Mouse (Mus musculus) intestine, embryonic 14.5 days (tissue): ENCODE measurements around the gene Crybb1. TPM values are rescaled to one million over a fixed set of nuclear protein-coding genes. Genes with fewer than 3 reads are reported as not detected.

Source experiments
- ATAC-seq: fragments of 200-750 bp; cut with Nextera tagmentation; replicated peaks from 2 replicates; pipeline ENCODE4 v1.8.0; 2017; ENCODE audit warnings: low read depth, moderate number of reproducible peaks, moderate TSS enrichment, moderate library complexity; ENCODE audit not compliant: low FRiP score, low TSS enrichment
- DNase-seq: peaks from one replicate; pipeline ENCODE4 v3.0.0-alpha.2; 2018; ENCODE audit warnings: low spot score
- H3K27ac ChIP-seq: fragments of 300-500 bp; sonication (generic); 2 replicates; pipeline ENCODE4 v1.5.1; 2014; ENCODE audit warnings: low read depth, mild to moderate bottlenecking, control low read depth
- H3K27me3 ChIP-seq: fragments of 300-500 bp; sonication (generic); replicated peaks from 2 replicates; pipeline ENCODE4 v1.6.1; 2014; ENCODE audit warnings: low read length, control low read depth; ENCODE audit not compliant: control insufficient read depth, insufficient read depth
- H3K36me3 ChIP-seq: fragments of 300-500 bp; sonication (generic); 2 replicates; pipeline ENCODE4 v1.6.1; 2014; ENCODE audit warnings: low read length, control low read depth; ENCODE audit not compliant: control insufficient read depth, insufficient read depth
- H3K4me1 ChIP-seq: fragments of 300-500 bp; sonication (generic); replicated peaks from 2 replicates; pipeline ENCODE4 v1.6.1; 2014; ENCODE audit warnings: low read length, control low read depth, mixed read lengths; ENCODE audit not compliant: control insufficient read depth, insufficient read depth
- H3K4me2 ChIP-seq: fragments of 300-500 bp; sonication (generic); 2 replicates; pipeline ENCODE4 v1.6.1; 2014; ENCODE audit warnings: low read length
- H3K4me3 ChIP-seq: fragments of 300-500 bp; sonication (generic); 2 replicates; pipeline ENCODE4 v1.5.1; 2014; ENCODE audit warnings: low read depth, low read length, control low read depth, mixed read lengths
- H3K9ac ChIP-seq: fragments of 300-500 bp; sonication (generic); 2 replicates; pipeline ENCODE4 v1.6.1; 2014; ENCODE audit warnings: mild to moderate bottlenecking, low read length
- H3K9me3 ChIP-seq: fragments of 300-500 bp; sonication (generic); 2 replicates; pipeline ENCODE4 v1.6.1; 2016; ENCODE audit warnings: low read length, control low read depth; ENCODE audit not compliant: control insufficient read depth
- WGBS: fragments of 180-500 bp; shearing (Covaris S2); extraction: QIAGEN DNeasy Blood & Tissue Kit; methylation state at CpG from one replicate; pipeline ENCODE4 v1.1.7; 2014; 5-methylcytosine and 5-hydroxymethylcytosine counted together
- polyA plus RNA-seq: library from polyadenylated mRNA; unstranded; fragments of >200 nt; fragmentation: Nextera tagmentation; extraction: Ambion mirVana; gene quantifications from 2 replicates; pipeline ENCODE4 v1.2.1, GENCODE M21; 2014

The Crybb1 gene
- polyA plus RNA-seq, 1 experiment from 2014 or later: 3.3 TPM

DNA sequence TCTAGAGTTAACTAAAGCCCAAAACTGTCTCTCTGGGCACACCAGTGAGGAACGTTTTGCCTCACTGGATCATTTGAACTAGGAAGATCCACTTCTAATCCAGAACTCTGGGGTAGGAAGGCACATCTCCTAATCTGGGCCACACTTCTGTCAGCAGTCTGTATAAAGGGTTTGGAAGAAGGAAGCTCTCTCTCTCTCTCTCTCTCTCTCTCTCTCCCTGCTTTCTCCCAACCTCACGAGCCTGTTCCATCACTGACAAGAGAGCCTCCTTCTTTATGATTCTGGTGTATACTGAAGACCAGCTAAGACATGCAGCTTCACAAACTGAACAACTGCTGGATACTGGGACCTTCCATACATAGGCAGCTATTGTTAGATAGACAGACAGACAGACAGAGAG lies 13.8 kb upstream of the Crybb1 start:
- H3K4me3 ChIP-seq: no peak overlapping the region
- no peak overlapping the region for H3K9ac ChIP-seq
- H3K4me1 ChIP-seq: peaks cover 8% of the 10 kb centered on the region
- ATAC-seq: no peak
- 71% methylated on average over 2 of the region's 2 CpGs for WGBS
- no peak for DNase-seq
- H3K27me3 ChIP-seq: no peaks in the 10 kb centered on the region
- no peak overlapping the region for H3K27ac ChIP-seq
- H3K4me2 ChIP-seq: no peak overlapping the region
- no peaks in the 10 kb centered on the region for H3K36me3 ChIP-seq
- H3K9me3 ChIP-seq: no peaks in the 10 kb centered on the region

DNA sequence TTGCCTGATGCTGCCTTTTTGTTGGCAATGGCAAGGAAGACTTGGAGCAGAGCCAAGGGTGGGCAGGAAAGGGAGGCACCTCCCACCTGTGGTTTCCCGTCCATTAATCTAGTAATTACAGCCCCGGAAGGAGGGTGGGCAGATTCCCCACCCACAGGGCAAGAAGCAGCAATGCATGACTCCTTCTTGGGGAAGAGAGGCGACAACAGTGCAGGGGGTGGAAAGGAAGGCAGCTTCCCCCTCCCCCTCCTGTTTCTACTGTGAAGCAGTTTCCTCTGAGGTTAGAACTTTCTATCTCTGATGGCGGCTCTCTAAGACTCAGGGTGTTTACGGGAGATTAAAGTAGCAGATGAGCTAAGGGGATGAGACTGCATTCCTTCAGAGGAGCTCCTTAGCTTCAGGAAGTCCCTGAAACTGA lies 13.2 kb upstream of the Crybb1 start:
- DNase-seq: no peak
- Histone ChIP-seq H3K9ac (no peak overlapping the region), H3K9me3 (no peaks in the 10 kb centered on the region), H3K4me2 (no peak overlapping the region), H3K27me3 (no peaks in the 10 kb centered on the region), H3K36me3 (no peaks in the 10 kb centered on the region), H3K4me3 (no peak overlapping the region), H3K27ac (no peak overlapping the region), H3K4me1 (peaks cover 5% of the 10 kb centered on the region)
- ATAC-seq: no peak
- 61% methylated on average over 5 of the region's 5 CpGs for WGBS

DNA sequence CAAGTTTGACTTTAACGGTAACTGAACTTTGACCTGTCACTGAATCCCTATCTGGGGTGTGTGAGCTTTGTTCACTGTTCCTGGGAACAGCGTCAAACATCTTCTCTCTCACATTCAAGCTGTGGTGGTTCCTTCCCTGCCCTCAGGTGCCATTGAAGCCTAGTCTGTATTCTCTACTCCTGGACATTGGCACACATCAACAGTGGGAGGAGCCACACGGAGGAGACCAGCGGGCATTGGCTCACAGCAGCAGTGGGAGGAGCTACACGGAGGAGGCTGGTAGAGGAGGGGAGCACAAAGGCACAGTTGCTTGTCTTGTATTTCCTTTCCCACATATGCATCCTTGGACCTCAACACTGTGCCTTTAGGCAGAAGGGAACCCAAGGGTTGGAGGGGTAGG lies 12.6 kb upstream of the Crybb1 start:
- ATAC-seq (no peak), DNase-seq (no peak)
- Histone ChIP-seq H3K36me3 (no peaks in the 10 kb centered on the region), H3K4me2 (no peak overlapping the region), H3K27ac (no peak overlapping the region), H3K27me3 (no peaks in the 10 kb centered on the region), H3K9ac (no peak overlapping the region), H3K4me3 (no peak overlapping the region), H3K4me1 (no peaks in the 10 kb centered on the region), H3K9me3 (no peaks in the 10 kb centered on the region)
- 49% methylated on average over 5 of the region's 5 CpGs for WGBS

DNA sequence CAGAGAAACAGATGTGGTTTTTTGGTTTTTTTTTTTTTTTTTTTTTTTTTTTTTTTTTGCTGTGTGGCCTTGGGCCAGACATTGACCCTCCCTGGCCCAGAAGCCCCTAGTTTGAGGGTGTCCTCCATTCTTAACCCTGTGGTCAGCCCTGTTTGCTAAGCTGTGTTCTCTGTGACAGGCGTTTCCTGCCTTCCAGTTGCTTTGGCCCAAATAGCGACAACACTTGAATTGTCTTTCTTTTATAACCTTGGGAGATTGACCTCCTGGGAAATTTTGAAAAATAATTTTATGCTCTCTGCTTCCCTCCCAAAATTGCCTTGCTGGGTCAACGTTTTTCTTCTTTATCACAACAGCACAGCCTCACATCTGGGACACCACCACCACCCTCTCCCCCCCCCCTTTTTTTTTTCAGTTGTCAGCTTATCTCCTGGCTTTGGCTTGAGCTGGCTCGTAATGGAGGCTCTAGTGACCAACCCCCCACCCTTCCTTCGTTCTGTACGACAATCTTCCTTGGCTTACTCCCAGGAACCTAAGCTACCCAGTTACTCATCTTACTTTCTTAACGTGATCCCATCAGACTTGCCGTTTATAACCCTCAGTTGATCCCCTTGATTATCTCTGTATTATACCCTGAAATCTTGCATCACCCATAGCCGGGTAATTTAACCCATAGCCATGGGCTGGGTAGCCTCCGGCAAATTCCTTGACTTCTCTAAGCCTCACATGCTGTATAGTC lies 11.9 kb upstream of the Crybb1 start:
- H3K4me1 ChIP-seq: no peaks in the 10 kb centered on the region
- no peaks in the 10 kb centered on the region for H3K9me3 ChIP-seq
- no peak overlapping the region for H3K4me3 ChIP-seq
- ATAC-seq (no peak), DNase-seq (no peak)
- no peak overlapping the region for H3K9ac ChIP-seq
- H3K27me3 ChIP-seq: no peaks in the 10 kb centered on the region
- no peaks in the 10 kb centered on the region for H3K36me3 ChIP-seq
- H3K27ac ChIP-seq: no peak overlapping the region
- WGBS: 61% methylated on average over 10 of the region's 10 CpGs
- H3K4me2 ChIP-seq: no peak overlapping the region

DNA sequence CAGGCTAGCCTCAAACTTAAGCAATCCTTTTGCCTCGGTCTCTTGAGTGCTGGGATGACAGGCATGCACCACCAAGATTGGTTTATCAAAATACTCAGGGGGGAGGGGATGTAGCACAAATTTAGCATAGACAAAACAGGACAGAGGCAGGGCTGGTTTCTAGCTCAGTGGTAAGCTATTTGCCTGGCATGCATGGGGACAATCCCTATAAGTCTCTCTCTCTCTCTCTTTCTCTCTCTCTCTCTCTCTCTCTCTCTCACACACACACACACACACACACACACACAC lies 11.4 kb upstream of the Crybb1 start:
- H3K36me3 ChIP-seq: no peaks in the 10 kb centered on the region
- ATAC-seq (no peak), DNase-seq (no peak)
- H3K4me3 ChIP-seq: no peak overlapping the region
- H3K27me3 ChIP-seq: no peaks in the 10 kb centered on the region
- no peak overlapping the region for H3K9ac ChIP-seq
- WGBS: 59% methylated on average over 1 of the region's 1 CpGs
- H3K4me1 ChIP-seq: no peaks in the 10 kb centered on the region
- H3K9me3 ChIP-seq: no peaks in the 10 kb centered on the region
- H3K4me2 ChIP-seq: no peak overlapping the region
- H3K27ac ChIP-seq: no peak overlapping the region

DNA sequence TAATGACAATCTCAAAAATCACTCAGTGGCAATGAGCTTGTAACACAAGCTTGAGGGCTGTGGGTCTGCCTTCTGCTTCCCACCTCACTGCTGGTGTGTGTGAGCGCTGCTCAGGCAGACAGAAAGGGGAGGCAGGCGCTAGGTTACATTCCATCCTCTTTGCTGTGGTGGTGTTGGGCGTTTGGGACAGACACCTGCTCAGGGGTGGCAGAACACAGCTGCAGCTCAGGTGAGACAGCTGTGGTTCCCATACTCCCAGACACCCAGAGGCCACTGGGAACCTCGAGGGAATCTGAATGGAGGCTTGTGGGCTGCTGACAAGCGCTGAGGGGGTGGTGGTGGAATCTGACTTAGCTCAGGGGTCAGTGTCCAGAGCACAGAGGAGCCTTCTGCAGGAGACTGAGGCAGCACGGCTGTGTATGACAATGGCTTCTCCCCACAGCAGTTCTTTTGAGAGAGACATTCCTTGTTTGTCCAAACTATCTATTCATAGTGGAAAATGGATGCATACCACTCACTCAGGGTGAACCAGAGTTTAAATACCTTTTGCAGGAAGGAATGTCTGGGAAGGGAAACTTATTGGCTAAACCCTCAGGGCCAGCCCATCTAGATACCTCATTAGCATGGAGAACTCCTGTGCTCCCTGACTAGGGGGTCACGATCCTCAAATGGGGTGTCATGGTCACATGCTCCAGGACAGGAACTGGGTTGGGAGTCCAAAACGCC lies 10.6 kb upstream of the Crybb1 start:
- H3K9me3 ChIP-seq: no peaks in the 10 kb centered on the region
- 46% methylated on average over 8 of the region's 8 CpGs for WGBS
- H3K27me3 ChIP-seq: no peaks in the 10 kb centered on the region
- H3K27ac ChIP-seq: no peak overlapping the region
- H3K36me3 ChIP-seq: no peaks in the 10 kb centered on the region
- H3K4me2 ChIP-seq: no peak overlapping the region
- H3K4me3 ChIP-seq: no peak overlapping the region
- H3K9ac ChIP-seq: no peak overlapping the region
- DNase-seq (no peak), ATAC-seq (no peak)
- no peaks in the 10 kb centered on the region for H3K4me1 ChIP-seq

DNA sequence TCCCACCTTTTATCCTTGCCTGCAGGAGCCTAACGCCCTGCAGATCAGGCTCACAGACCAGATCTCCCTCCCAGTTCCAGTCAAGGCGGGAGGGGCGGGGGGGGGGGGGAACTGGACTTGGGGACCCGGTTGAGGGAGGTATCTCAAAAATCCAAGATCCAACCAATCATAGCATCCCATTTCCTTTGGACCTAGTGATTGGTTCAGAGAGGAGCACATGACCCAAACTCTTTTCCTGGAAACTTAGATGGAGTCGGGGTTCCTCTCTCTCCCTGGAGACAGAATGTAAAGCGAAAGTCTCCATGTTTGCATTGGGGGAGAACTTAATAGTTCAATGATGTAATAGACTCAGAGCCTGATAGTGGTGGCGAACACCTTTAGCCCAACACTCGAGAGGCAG lies 8.2 kb upstream of the Crybb1 start:
- 37% methylated on average over 8 of the region's 8 CpGs for WGBS
- Histone ChIP-seq H3K36me3 (no peaks in the 10 kb centered on the region), H3K9ac (no peak overlapping the region), H3K9me3 (no peaks in the 10 kb centered on the region), H3K4me2 (no peak overlapping the region), H3K4me3 (no peak overlapping the region), H3K4me1 (no peaks in the 10 kb centered on the region), H3K27me3 (no peaks in the 10 kb centered on the region), H3K27ac (no peak overlapping the region)
- no peak for DNase-seq
- ATAC-seq: no peak

DNA sequence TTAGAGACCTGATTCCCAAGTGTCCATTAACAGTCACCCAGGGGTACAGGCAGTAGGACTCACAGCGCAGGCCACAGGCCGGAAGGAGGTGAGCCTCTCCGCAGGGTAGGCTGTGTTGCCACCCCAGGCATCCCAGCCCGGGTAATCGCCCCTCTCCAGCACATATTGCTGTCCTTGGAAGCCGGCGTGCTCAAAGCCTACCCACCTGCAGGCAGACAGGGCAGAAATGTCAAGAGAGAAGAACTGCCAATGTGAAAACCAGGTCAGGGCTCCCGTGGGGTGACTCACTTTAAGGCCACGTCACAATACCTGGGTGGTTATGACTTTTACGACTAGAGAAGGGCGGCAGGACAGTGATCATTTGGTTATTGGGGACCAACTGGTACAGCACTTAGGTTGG lies 6.5 kb upstream of the Crybb1 start:
- ATAC-seq (no peak), DNase-seq (no peak)
- H3K36me3 ChIP-seq: no peaks in the 10 kb centered on the region
- H3K4me2 ChIP-seq: no peak overlapping the region
- no peaks in the 10 kb centered on the region for H3K27me3 ChIP-seq
- H3K27ac ChIP-seq: no peak overlapping the region
- no peaks in the 10 kb centered on the region for H3K9me3 ChIP-seq
- no peak overlapping the region for H3K4me3 ChIP-seq
- 87% methylated on average over 11 of the region's 11 CpGs for WGBS
- H3K4me1 ChIP-seq: no peaks in the 10 kb centered on the region
- H3K9ac ChIP-seq: no peak overlapping the region

DNA sequence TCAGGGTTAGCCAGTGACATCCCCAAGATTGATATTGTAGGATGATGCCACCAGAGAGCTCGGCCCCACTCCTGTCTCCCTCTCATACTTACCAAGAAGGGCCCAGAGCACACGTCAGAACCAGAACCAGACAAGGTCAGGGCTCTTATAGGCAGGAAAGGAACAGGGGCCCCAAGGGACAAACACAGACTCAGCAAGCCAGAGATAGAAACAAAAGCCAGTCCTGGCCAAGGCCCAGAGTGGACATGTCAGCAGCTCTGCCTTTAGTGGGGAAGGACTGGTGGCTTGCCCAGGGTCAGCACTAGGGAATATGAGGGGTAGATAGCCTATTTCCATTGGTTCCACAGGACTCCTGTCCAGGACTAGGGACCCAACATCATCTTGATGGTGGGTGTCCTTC lies 3.2 kb upstream of the Crybb1 start, which contains the start of gene Cryba4:
Gene Cryba4, minus strand, starts transcription at position 119 of the 400 bp plus-strand sequence.
- no peaks in the 10 kb centered on the region for H3K36me3 ChIP-seq
- DNase-seq (no peak), ATAC-seq (no peak)
- no peak within 1 kb of the TSS for H3K4me3 ChIP-seq
- no peak within 1 kb of the TSS for H3K27ac ChIP-seq
- no peaks in the 10 kb centered on the region for H3K9me3 ChIP-seq
- no peaks in the 10 kb centered on the region for H3K4me1 ChIP-seq
- 52% methylated on average over 2 of the region's 2 CpGs for WGBS
- no peak within 1 kb of the TSS for H3K4me2 ChIP-seq
- no peaks in the 10 kb centered on the region for H3K27me3 ChIP-seq
- no peak within 1 kb of the TSS for H3K9ac ChIP-seq
